Mouse (Mus musculus) heart, adult 11 months (tissue): Measurements from ENCODE around the gene 4930415L06Rik.

ENCODE experiments used
- DNase-seq: peaks from one replicate; pipeline ENCODE4 v3.0.0; 2022

4930415L06Rik gene

GRCm38 (mm10) chrX:89932752-89933151 is at the start of gene 4930415L06Rik:
TSS of gene 4930415L06Rik (minus strand) at chrX:89932852.
- no peak for DNase-seq

- DNase-seq = peak; percentile 89
These were observed 46.0 kb upstream of the 4930415L06Rik start for GRCm38 (mm10) chrX:89978621-89979020.

GRCm38 (mm10) chrX:89904871-89905270 is 27.8 kb downstream of the 4930415L06Rik start:
- no peak for DNase-seq
